Mouse (Mus musculus): Measurements from ENCODE around the gene Clpp.
A peak's percentile ranks its signal among the peaks of the same experiment; 100 is the strongest.

Clpp gene

GRCm38 (mm10) chr17:56988441-56988840, 1.7 kb upstream of the Clpp start:
- DNase-seq: no peak

DNA sequence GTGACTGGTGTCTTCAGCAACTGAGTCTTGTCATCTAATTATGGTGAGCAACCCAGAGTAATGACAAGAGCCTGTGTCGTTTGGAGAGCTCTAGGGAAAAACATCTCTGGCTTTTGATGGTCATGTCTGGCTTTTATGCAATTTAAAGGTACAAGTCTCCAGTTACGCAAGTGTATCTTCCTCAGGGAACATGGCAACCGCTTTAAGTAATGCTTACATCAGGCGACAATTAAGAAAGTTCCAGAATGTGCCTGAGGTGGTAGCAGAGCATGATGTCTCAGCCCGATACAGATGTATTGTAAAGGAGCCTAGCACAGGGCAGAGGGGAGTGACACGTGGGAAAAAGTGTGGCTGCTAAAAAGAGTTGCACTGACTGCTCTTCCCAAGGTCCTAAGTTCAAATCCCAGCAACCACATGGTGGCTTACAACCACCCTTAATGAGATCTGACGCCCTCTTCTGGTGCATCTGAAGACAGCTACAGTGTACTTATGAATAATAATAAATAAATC, 1.1 kb upstream of the Clpp start:
- no peak for DNase-seq

DNA sequence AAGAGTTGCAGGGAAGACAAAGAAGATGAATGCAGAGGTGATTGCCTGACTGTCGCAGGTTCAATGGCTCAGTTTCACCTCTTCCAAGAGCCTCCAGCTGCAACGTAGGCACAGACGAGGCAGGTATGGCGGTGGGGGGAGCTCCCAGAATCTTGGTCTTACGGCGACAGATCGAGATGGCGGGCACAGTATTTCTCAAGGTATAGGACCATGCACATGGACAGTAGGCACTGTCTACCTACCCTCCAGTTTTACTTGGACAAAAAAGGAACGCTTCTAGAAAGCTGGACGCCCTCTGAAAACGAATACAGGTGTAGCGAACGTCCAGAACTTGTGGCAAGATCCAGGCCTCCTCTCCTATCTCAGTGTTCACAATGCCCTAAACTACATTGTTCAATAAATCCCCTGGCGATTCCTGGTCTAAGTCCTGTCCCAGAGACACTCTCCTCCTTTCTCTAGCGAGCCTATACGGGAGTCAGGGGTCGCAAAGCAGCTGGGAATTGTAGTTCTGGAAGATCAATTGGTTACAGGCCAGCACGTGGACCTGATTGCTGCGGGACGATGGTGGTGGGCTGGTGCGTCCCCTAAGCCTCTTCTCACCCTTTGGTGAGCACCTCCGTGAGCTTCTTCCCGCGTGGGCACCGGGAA, 514 bp upstream of the Clpp start:
- DNase-seq: peak; percentile 88

DNA sequence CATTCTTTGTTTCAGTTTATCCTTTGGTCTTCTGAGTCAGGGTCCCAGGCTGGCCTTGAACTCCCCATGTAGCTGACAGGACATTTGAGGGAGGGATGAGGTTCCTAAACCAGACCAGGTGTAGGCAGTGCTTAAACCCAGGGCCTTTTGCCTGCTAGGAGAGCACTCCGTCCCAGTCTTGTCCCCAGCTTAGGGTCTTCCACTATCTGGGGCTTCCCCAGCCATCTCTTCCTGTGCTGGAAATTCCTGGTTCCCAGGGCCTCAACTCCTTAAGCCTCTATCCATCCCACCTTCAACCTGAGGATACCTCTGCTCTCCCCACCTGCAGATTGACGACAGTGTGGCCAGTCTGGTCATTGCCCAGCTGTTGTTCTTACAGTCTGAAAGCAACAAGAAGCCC, 861 bp downstream of the Clpp start:
- DNase-seq: no peak

DNA sequence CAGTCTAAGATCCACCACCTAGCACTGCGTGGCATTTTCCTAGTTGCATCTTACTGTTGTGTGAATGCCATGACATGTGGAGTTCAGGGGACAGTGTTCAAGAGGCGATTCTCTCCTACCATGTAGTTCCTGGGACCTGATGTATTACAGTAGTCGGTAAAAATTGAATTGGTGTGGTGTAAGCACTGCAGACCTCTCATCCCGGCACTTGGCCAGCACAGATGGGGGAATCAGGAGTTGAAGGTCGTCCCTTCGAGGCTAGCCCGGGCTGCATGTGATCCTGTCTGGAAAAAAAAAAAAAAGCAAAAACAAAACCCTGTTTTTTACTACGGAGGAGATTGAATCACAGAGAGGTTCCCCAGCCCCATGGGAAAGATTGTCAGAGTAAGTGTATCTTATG, 4.9 kb downstream of the Clpp start:
- DNase-seq: no peak

- no peak for DNase-seq
These were observed 6.4 kb downstream of the Clpp start for GRCm38 (mm10) chr17:56996506-56996905.

- peak; percentile 99 for DNase-seq
These were observed 7.0 kb downstream of the Clpp start, which contains the start of gene Alkbh7 for GRCm38 (mm10) chr17:56997029-56997667. Gene Alkbh7, plus strand, starts transcription at chr17:56997339.

DNA sequence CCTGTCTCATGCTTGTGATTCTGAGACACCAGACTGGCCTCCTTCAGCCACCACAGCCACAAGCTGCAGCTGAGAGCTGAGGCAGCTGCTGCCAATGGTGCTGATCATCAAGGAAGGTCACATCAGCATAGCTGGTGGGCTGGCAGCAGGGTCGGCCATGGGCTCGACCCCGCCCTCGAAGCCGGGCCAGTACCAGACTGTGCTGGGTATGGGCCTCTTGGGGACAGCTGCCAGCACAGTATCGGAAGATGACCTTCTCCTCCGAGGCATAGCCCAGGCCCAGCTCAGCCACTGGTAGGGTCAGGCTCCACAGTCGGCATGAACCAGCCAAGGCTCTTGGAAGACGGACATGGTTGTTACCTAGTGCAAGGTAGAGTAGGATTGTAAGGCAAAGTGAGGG, 9.3 kb downstream of the Clpp start:
- no peak for DNase-seq

DNA sequence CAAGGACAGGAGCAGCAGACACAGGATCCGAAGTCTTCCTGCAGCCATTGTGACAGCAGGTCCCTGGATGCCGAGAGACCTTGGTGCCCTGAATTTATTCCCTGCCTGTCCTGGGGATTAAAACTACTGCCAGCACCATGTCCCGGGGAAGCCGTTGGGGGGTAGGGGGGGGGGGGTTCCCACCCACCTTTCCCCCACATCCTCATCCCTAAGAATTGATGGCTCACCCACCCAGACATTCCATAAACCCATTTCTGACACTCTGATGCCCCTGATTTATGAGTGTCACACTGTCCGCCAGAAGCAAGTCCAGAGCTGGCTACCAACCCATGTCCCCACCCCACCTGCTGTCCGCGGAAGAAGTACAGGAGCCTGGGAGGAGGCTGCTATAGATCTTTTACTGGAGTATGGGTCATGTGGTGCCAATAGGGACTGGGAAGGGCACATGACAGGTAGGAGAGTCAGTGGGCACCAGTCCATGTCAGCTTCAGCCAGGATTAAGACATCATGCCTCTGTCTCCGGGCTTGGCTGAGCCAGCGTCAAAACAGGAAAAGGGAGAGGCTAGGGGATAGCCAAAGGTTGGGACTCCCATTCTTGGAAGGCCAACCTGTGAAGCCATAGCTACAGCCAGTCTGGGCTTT, 10.0 kb downstream of the Clpp start, which contains the start of gene Pspn:
Pspn (minus strand) TSS at position 51 of the 642 bp plus-strand sequence.
- DNase-seq: no peak

DNA sequence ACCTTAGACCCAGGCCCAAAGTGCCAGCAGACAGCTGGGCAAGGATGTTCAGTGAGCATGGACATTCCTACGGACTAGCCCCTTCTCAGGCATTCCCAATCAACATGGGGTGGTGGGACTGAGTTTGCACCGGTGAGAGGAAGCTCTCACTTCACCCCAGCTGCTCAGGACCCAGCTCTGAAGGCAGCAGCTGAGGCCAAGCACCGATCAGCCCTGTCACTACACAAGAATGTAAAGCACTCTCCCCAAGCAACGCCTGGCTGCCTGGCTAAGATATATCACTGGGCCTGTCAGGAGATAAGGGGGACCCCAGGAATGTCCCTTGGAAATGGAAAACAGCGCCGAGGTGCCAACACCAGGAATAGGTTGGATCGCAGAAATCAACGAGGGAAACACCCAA, 11.1 kb downstream of the Clpp start:
- DNase-seq: no peak

GRCm38 (mm10) chr17:57003994-57004393, 13.9 kb downstream of the Clpp start:
- DNase-seq: no peak

- no peak for DNase-seq
These were observed 17.2 kb downstream of the Clpp start for GRCm38 (mm10) chr17:57007137-57007905.

DNA sequence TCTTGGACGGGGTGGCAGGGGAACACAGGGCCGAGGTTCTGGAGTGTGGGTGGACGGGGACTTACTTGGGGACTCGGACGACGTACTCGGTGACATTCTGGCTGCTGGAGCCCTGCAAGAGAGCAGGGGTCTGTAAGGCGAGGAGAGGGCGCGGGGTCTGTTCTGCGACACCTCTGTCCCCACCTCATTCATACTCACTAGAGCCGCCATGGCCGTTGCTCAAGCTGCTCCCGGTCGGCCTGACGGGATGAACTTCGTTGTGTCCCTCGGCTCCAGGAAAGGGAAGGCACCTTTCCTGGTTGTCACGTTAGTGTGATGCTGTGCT, 20.8 kb downstream of the Clpp start:
- no peak for DNase-seq

DNA sequence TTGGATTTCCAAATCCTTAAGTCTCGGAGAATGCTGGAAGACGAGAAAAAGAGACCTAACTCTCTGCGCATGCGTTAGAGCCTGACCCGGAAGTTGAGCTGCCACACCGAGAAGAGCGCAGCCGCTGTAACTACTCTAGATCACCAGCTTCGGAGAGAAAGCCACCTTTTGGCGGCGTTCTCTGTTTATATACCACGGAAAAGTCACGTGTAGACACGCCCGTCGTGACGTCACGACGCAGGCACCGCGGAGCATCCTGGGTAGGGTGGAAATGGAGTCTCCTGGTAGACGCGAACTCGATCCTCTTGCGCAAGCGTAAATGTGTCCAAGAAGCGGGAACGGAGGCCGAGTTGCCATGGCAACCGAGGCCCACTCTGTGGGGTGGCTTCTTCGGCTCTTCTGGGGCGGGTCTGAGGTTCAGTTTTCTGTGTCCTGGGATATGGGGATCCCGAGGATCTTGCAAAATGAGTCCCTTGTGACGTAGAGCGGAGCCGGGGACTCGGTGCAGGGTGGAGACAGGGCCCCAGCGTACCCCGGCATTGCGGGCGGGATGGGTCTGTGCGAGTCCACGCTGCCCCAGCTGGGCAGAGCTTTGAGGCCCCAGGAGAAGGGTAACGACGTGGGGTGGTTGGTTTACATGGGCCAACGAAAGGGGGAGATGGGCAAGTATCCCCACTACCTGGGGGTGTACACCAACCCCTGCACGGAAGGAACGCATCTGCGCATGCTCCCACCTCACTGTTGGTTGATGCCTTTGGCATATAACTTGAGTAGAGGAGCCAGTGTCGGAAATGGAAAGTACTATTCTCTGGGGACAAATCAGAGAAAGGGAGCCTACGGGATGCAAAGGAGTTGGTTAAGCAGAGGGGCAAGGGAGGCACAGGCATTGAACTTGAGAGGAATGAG, 21.4 kb downstream of the Clpp start, which contains the start of the genes Gtf2f1 and Gm17949:
Gtf2f1 (minus strand) TSS at position 53 of the 906 bp plus-strand sequence.
Gm17949 (plus strand) TSS at position 234 of the 906 bp plus-strand sequence.
- peak; percentile 96 for DNase-seq

GRCm38 (mm10) chr17:57012245-57012795, 22.2 kb downstream of the Clpp start:
- DNase-seq: no peak

DNA sequence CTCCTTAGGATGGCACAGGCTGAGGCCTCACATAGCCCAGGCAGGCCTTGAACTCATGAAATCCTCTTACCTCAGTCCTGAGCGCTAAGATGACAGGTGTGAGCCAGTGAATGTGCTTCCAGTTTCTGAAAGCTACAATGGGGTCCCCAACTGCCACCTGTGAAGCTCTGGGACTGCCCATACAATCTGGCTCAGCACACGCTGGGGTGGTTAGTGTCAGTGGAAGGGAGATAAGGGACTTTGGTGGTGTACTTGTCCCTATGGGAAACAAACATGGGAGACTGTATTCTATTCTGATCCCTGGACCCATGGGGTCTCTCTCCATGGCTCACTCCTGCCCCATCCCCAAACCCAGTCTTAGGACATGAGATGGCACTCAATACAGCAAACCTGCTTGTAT, 29.6 kb downstream of the Clpp start:
- no peak for DNase-seq

DNA sequence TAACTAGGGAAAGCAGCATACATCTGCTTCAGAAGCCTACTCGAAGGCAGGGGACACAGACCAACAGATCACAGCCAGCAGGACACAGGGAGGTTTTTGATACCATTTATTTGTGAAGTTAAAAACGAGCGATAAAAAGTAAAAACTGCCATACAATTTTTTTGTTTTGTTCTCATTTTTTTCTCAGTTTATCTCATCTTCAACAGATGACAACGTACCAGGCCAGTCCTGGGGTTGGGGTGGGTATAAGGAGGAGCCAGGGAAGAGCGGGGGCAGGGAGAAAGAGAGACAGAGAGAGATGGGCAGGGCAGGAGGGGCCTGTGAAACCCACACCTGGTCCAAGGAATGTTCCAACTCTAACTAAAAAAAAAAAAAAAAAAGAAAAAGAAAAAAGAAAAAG, 30.9 kb downstream of the Clpp start:
- DNase-seq: no peak

- no peak for DNase-seq
These were observed 37.4 kb downstream of the Clpp start for GRCm38 (mm10) chr17:57027471-57027870.

DNA sequence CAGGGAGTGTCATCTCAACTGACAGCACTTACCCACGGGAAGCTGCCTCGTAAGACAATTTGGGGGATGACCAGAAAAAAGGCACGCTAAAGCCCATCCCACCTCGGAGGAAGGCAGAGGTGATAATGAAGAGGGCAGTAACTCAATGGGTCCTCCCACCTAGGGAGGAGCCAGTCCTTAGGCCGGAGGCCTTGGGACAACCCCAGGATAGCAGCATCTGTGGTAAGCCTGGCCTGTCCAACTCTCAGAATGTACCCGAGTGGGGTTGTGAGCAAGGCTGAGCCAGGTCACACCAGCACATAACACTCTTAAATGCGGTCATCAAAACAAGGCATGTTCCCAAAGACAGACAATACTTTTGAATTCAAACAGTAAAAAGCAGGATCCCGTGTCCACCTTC, 39.6 kb downstream of the Clpp start:
- peak; percentile 27 for DNase-seq

DNA sequence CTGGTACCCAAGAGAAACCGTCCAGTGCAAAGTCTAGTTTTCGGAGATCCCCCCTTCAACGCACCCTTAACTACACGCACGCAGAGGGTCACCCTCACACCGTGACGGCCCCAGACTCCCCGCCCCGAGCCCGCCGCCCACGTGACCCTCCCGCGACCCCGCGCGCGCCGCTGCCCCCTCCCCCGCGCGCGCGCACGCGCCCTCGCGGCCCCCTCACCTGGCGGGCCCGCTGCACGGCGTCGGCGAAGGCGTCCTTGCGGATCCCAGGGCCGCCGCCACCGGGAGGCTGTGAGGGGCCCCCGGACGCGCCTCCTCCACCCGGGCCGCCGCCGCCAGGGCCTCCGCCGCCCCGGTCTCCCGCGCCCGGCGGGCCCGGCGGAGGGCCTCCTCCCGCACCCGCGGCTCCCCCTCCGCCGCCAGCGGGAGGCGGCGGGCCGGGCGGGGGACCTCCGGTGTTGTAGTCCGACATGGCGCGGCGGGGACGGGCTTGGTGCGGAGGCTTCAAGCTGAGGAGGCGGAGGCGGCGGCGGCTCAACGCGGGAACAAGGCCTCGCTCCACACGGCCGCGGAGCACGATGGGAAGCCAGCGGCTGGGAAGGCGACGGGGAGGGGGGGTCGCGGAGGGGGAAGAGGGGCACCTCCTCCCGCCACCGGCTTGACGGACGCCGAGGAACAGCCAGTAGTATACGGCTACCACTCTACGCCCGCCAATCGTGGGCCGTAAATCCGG, 41.0 kb downstream of the Clpp start, which contains the start of gene Khsrp:
Khsrp (minus strand) TSS at position 592 of the 730 bp plus-strand sequence.
- DNase-seq: peak; percentile 31

All from kidney, adult 9 months (tissue).